Mouse (Mus musculus): ENCODE data around the gene Mrpl12.
A peak's percentile ranks its signal among the peaks of the same experiment; 100 is the strongest.

Mrpl12 gene

GRCm38 (mm10) chr11:120484265-120484981 is at the start of gene Mrpl12:
Gene Mrpl12, plus strand, starts transcription at chr11:120484613.
- peak; percentile 93 to 94 for DNase-seq

GRCm38 (mm10) chr11:120437152-120437856 is 47.1 kb upstream of the Mrpl12 start, which contains the start of gene Nploc4:
Gene Nploc4, minus strand, starts transcription at chr11:120437708.
- peak; percentile 94 to 96 for DNase-seq

GRCm38 (mm10) chr11:120437857-120438385 is 46.5 kb upstream of the Mrpl12 start:
- no peak for DNase-seq

GRCm38 (mm10) chr11:120442344-120442743 is 42.1 kb upstream of the Mrpl12 start, which contains the start of gene Tspan10:
Gene Tspan10, plus strand, starts transcription at chr11:120442644.
- DNase-seq, result no peak

- DNase-seq, result no peak
These were observed 41.6 kb upstream of the Mrpl12 start for GRCm38 (mm10) chr11:120442765-120443280.

- DNase-seq, result no peak
These were observed 40.3 kb upstream of the Mrpl12 start for GRCm38 (mm10) chr11:120444106-120444505.

- no peak for DNase-seq
These were observed 38.9 kb upstream of the Mrpl12 start for GRCm38 (mm10) chr11:120445475-120445874.

- DNase-seq, result no peak
These were observed 37.2 kb upstream of the Mrpl12 start for GRCm38 (mm10) chr11:120447179-120447578.

- no peak for DNase-seq
These were observed 32.2 kb upstream of the Mrpl12 start for GRCm38 (mm10) chr11:120452246-120452645.

- no peak for DNase-seq
These were observed 31.1 kb upstream of the Mrpl12 start, which contains the start of gene Pde6g for GRCm38 (mm10) chr11:120453306-120453705. Gene Pde6g, minus strand, starts transcription at chr11:120453500.

GRCm38 (mm10) chr11:120454965-120455364 is 29.4 kb upstream of the Mrpl12 start:
- no peak for DNase-seq

- DNase-seq, result no peak
These were observed 29.0 kb upstream of the Mrpl12 start for GRCm38 (mm10) chr11:120455413-120455812.

- DNase-seq, result no peak
These were observed 27.0 kb upstream of the Mrpl12 start for GRCm38 (mm10) chr11:120457370-120457769.

GRCm38 (mm10) chr11:120457772-120458751 is 26.4 kb upstream of the Mrpl12 start, which contains the start of the genes Oxld1 and Ccdc137:
Gene Oxld1, minus strand, starts transcription at chr11:120458068.
Gene Ccdc137, plus strand, starts transcription at chr11:120458115.
- peak; percentile 85 to 90 for DNase-seq

- peak in 1 of 2 experiments; percentile 24 for DNase-seq
These were observed 25.4 kb upstream of the Mrpl12 start for GRCm38 (mm10) chr11:120458847-120459597.

- no peak for DNase-seq
These were observed 20.9 kb upstream of the Mrpl12 start for GRCm38 (mm10) chr11:120463536-120463935.

- DNase-seq, result no peak
These were observed 20.0 kb upstream of the Mrpl12 start for GRCm38 (mm10) chr11:120464365-120464764.

GRCm38 (mm10) chr11:120465521-120465920 is 18.9 kb upstream of the Mrpl12 start:
- no peak for DNase-seq

GRCm38 (mm10) chr11:120467051-120467735 is 17.2 kb upstream of the Mrpl12 start, which contains the start of gene Arl16:
Gene Arl16, minus strand, starts transcription at chr11:120467607.
- peak; percentile 95 to 97 for DNase-seq

GRCm38 (mm10) chr11:120467736-120468092 is 16.7 kb upstream of the Mrpl12 start:
- no peak for DNase-seq

GRCm38 (mm10) chr11:120472052-120472451 is 12.4 kb upstream of the Mrpl12 start:
- no peak for DNase-seq
